Mouse (Mus musculus) C2C12 (cell line): ENCODE results near the gene Myd88. TPM values are rescaled to one million over a fixed set of nuclear protein-coding genes. Genes with fewer than 3 reads are reported as not detected.

Experiments
- H3K27me3 ChIP-seq: one replicate; pipeline ENCODE4 v1.6.1; 2011; ENCODE audit not compliant: control insufficient read depth, insufficient read depth, insufficient read length
- H3K36me3 ChIP-seq: one replicate; pipeline ENCODE4 v1.6.1; 2011; ENCODE audit not compliant: control insufficient read depth, insufficient read depth
- H3K4me3 ChIP-seq: one replicate; pipeline ENCODE4 v1.5.1; 2011; ENCODE audit warnings: mild to moderate bottlenecking, control low read depth; ENCODE audit not compliant: poor library complexity, insufficient read depth, severe bottlenecking
- H3K79me2 ChIP-seq: one replicate; pipeline ENCODE4 v1.6.1; 2011; ENCODE audit not compliant: control insufficient read depth, insufficient read depth
- H3K79me3 ChIP-seq: one replicate; pipeline ENCODE4 v1.6.1; 2011; ENCODE audit warnings: low read depth, control low read depth
- H3ac ChIP-seq: one replicate; pipeline ENCODE3; 2011; ENCODE audit warnings: low read depth; ENCODE audit not compliant: control insufficient read depth, insufficient read length
- CEBPB ChIP-seq: IDR thresholded peaks from one replicate; pipeline ENCODE4 v1.6.1; 2011; ENCODE audit warnings: low read depth, mild to moderate bottlenecking, control low read depth, moderate library complexity
- CTCF ChIP-seq: IDR thresholded peaks from one replicate; pipeline ENCODE4 v1.5.1; 2011; ENCODE audit not compliant: control insufficient read depth, insufficient read depth, insufficient read length
- FOSL1 ChIP-seq: IDR thresholded peaks from one replicate; pipeline ENCODE4 v1.8.0; 2011; ENCODE audit warnings: mild to moderate bottlenecking, low read length; ENCODE audit not compliant: poor library complexity, insufficient read depth, severe bottlenecking
- MAX ChIP-seq: IDR thresholded peaks from one replicate; pipeline ENCODE4 v1.6.1; 2011; ENCODE audit warnings: mild to moderate bottlenecking, control low read depth
- MYOD1 ChIP-seq: IDR thresholded peaks from one replicate; pipeline ENCODE4 v1.6.1; 2011; ENCODE audit warnings: low read depth; ENCODE audit not compliant: control insufficient read depth, insufficient read length
- MYOG ChIP-seq: IDR thresholded peaks from one replicate; pipeline ENCODE4 v1.6.1; 2011; ENCODE audit not compliant: control insufficient read depth, insufficient read length; ENCODE audit errors: extremely low read depth
- USF1 ChIP-seq: IDR thresholded peaks from one replicate; pipeline ENCODE4 v1.6.1; 2011; ENCODE audit warnings: low read depth, mild to moderate bottlenecking, control low read depth, moderate library complexity
- polyA plus RNA-seq: library from polyadenylated mRNA; unstranded; fragments of >200 nt; fragmentation: generic; extraction: Trizol; gene quantifications from one replicate; pipeline ENCODE4 v1.2.1, GENCODE M21; 2012; ENCODE audit warnings: missing spikeins

Myd88 gene
- polyA plus RNA-seq, 1 experiment: 19.5 TPM

DNA sequence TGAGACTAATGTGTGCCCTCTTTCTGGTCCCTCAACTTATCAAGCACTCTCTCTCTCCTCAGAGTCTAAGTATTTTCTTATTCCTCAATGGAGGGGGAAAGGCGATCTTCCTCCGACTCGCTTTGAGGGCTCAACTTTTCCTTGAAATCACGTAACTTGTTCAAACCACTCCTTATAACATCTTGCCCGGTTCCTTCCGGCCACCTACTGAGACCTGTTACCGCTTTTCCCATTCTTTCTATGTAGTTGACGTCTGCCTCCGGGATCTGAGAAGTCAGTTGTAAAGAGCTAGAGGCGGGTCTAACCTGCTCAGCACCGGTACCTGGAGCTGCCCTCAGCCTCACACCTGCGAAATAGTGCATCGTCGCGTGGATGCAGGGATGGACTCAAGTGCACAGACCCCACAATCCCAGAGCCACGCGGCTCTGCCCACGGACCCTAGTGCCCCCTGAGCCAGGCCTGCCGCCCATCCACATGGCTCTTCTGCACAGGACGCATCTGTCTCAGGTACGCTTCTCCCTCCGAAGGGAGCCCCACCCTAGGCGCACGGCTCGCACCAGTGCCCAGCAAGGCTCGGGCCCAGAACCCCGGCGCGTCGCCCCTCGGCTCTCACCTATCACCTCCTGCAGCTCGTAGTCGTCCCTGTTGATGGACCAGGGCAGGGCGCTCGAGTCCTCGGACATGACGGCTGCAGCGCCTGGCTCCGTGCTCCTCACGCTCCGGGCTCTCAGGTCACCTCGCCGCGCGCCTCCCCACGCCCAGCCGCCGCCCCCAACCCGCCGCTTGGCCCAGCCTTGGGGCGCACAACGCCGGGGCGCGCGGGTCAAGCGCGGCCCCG lies 19.6 kb downstream of the Myd88 start:
- TF ChIP-seq CTCF: no peak
- no peak for TF ChIP-seq MYOD1
- no peak for TF ChIP-seq FOSL1
- TF ChIP-seq MYOG: no peak
- TF ChIP-seq MAX: no peak
- TF ChIP-seq USF1: no peak
- no peak for TF ChIP-seq CEBPB
- H3K4me3 ChIP-seq: peak overlapping the region; percentile 74
- H3ac ChIP-seq: peak overlapping the region; percentile 95
- peaks cover 56% of the 10 kb centered on the region for H3K79me2 ChIP-seq
- H3K79me3 ChIP-seq: peaks cover 29% of the 10 kb centered on the region
- no peaks in the 10 kb centered on the region for H3K27me3 ChIP-seq
- H3K36me3 ChIP-seq: no peaks in the 10 kb centered on the region

DNA sequence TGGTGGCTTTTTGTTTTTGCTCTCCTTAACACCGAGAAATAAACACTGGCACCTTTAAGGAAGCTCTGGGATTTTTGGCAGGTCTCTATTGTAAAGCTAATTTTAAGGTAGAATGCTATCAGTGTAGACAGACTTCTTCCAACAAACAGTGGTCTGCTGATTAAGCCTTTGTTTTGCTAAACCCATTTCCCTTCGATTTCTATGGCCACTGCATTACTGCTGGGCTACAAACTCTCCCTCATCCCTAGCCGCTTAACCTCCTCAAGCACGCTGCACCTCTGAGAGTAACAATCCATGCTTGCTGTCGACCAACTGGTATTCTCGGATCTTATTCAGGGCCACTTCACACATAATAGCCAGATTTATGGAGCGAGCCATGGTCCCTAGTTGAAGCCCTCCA lies 20.3 kb downstream of the Myd88 start:
- peak overlapping the region; percentile 95 for H3ac ChIP-seq
- peak overlapping the region; percentile 74 for H3K4me3 ChIP-seq
- no peaks in the 10 kb centered on the region for H3K36me3 ChIP-seq
- peaks cover 63% of the 10 kb centered on the region for H3K79me2 ChIP-seq
- H3K79me3 ChIP-seq: peaks cover 35% of the 10 kb centered on the region
- TF ChIP-seq CTCF (no peak), USF1 (no peak), FOSL1 (no peak), MAX (no peak), CEBPB (no peak), MYOG (no peak), MYOD1 (no peak)
- H3K27me3 ChIP-seq: no peaks in the 10 kb centered on the region

DNA sequence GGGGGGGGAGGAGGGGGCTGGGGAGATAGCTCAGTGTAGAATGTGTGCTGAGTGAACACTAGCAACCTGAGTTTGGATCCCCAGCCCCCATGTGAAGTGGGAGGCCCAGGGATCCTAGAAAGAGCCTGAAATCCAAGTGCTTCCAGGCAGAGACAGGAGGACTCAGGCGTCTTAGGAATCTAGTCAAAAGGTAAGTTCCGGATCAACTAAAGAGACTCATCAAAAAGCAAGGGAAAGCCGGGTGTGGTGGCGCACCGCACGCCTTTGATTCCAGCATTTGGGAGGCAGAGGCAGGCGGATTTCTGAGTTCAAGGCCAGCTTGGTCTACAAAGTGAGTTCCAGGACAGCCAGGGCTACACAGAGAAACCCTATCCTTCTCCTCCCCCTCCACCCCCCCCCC lies 20.8 kb downstream of the Myd88 start:
- H3K4me3 ChIP-seq: no peak overlapping the region

DNA sequence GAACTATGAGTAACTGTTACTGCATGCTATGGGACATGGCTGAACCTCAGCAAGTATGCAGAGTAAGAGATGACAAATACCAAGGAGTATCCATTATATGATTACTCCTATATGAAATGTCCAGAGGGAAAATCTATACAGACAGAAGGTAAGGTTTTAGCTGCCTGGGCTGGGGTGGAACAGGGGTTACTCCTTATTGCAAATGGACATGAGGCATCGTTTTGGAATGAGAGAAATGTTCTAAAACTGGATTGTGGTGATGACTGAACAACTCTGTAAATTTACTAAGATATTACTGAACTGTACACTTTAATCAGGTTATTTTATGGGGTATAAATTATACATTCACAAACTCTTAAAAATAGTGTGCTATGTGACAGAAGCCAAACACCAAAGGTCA lies 22.3 kb downstream of the Myd88 start:
- Histone ChIP-seq H3ac (no peak overlapping the region), H3K27me3 (no peaks in the 10 kb centered on the region), H3K4me3 (no peak overlapping the region), H3K79me3 (peaks cover 56% of the 10 kb centered on the region), H3K36me3 (no peaks in the 10 kb centered on the region), H3K79me2 (peaks cover 83% of the 10 kb centered on the region)
- no peak for TF ChIP-seq MYOG
- TF ChIP-seq CTCF: no peak
- no peak for TF ChIP-seq USF1
- TF ChIP-seq FOSL1: no peak
- TF ChIP-seq MYOD1: no peak
- no peak for TF ChIP-seq CEBPB
- TF ChIP-seq MAX: no peak

More for the DNA sequence above, 20.8 kb downstream of the Myd88 start:
- no peak for TF ChIP-seq FOSL1
- no peak for TF ChIP-seq CTCF
- TF ChIP-seq CEBPB: no peak
- TF ChIP-seq MYOG: no peak
- TF ChIP-seq MYOD1: no peak
- TF ChIP-seq MAX: no peak
- no peak for TF ChIP-seq USF1
- H3K79me2 ChIP-seq: peaks cover 68% of the 10 kb centered on the region
- H3K27me3 ChIP-seq: no peaks in the 10 kb centered on the region
- H3K36me3 ChIP-seq: no peaks in the 10 kb centered on the region
- H3K79me3 ChIP-seq: peaks cover 40% of the 10 kb centered on the region
- H3ac ChIP-seq: no peak overlapping the region

DNA sequence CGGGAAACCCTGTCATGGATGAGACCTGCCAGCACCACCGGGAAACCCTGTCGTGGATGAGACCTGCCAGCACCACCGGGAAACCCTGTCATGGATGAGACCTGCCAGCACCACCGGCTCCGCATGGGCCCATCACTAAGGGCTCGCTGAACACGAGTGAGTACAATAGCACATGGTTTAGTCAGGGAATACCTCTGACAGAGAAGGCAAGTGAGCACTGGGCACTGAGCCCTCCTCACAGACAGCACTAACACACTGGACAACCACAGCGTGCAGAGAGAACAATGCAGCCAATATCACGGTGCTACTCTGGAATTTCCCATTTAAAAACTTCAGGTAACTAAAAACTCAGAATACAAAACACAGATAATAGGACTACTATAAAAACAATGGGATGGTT lies 28.1 kb downstream of the Myd88 start:
- Histone ChIP-seq H3K36me3 (no peaks in the 10 kb centered on the region), H3K79me3 (peaks cover 65% of the 10 kb centered on the region), H3K27me3 (no peaks in the 10 kb centered on the region), H3K4me3 (no peak overlapping the region), H3ac (no peak overlapping the region), H3K79me2 (peaks cover 100% of the 10 kb centered on the region)
- TF ChIP-seq MYOG: no peak
- TF ChIP-seq MAX: no peak
- TF ChIP-seq CTCF: no peak
- TF ChIP-seq USF1: no peak
- TF ChIP-seq CEBPB: no peak
- TF ChIP-seq FOSL1: no peak
- TF ChIP-seq MYOD1: no peak

DNA sequence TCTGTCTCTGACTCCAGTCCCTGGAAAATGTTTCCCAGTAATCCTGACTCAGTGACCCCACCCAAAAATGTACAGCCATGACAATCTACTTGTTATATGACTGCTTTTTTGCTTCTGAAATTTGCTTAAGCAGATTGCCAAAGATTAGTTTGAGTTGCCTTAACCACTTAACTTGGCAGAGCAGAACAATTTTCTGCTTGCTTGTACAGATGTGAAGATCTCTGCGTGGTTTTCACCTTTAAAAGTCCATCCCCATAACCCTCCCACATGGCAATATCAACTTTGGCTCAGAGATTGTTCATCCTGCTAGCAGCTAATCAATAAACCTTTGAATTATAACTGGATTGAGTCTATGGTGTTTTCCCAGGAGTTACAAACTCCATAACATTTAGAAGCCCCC lies 32.1 kb downstream of the Myd88 start:
- H3K4me3 ChIP-seq: no peak overlapping the region
- no peaks in the 10 kb centered on the region for H3K27me3 ChIP-seq
- peaks cover 89% of the 10 kb centered on the region for H3K79me2 ChIP-seq
- peaks cover 57% of the 10 kb centered on the region for H3K79me3 ChIP-seq
- H3ac ChIP-seq: no peak overlapping the region
- no peak for TF ChIP-seq MYOG
- TF ChIP-seq CTCF: no peak
- no peak for TF ChIP-seq MYOD1
- no peak for TF ChIP-seq CEBPB
- TF ChIP-seq USF1: no peak
- no peak for TF ChIP-seq FOSL1
- no peak for TF ChIP-seq MAX
- peaks cover 2% of the 10 kb centered on the region for H3K36me3 ChIP-seq
